In the genomic region with DNA sequence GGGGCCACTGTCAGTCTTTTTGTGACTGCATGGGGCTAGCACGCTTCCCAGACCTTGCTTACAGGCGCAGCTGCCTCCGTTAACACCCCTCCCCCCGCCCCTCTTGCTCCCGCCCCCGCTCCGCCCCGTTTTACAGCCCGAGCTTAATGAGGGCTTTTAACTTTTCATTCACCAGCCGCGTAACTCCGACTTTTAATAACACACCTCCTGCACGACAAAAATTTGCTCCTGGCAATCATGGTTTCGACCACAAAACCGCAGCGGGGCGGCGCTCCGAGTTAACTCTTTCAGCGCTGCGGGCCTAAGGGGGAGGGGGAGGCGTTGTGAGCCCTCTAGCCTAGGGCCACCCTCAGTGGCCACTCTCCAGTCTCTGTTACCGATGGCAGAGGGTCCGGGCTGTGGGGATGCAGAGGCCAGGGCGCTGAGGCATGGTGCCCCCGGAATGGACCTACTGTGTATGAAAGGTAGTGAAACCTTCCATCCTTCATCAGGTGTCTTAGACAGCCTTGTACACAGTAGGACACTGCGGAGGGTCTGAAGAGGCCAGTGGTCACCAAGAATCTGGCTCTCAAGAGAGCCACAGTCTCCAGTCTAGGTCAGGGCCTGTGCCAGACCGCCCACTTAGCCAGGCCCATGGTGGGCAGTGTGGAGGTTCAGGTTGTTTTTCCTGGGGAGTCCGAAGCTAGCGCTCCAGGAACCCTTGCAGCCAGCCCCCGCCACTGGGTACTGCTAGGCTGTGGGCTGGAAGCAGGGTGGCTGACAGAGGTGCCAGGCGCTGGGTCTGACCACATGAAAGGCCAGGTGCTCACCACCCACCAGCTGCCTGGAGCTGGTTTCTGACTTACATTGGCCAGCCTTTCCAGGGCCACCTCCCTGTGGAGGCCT, we compare ENCODE assay signal across 8 mouse cellular contexts. TPM values are rescaled to one million over a fixed set of nuclear protein-coding genes. Genes with fewer than 3 reads are reported as not detected.
DNase-seq lines count a peak whose midpoint lies in the region; ATAC-seq and TF ChIP-seq lines count a peak whose summit lies in the region.

No protein-coding gene starts in this region.

- H3K9me3 ChIP-seq in limb, embryonic 13.5 days: no peaks in the 10 kb centered on the region
- H3K9me3 ChIP-seq in midbrain, postnatal 0 days (ENCODE audit: low read length): no peaks in the 10 kb centered on the region

- H3K27ac ChIP-seq in left cerebral cortex, adult 2 months: no peak overlapping the region
- peak overlapping the region; percentile 61; the same call in 1 of the 2 replicates for H3K27ac ChIP-seq in limb, embryonic 13.5 days
- no peak overlapping the region for H3K27ac ChIP-seq in midbrain, postnatal 0 days (ENCODE audit: low read depth, low read length)

- peak overlapping the region; percentile 43 for H3K9ac ChIP-seq in limb, embryonic 13.5 days
- H3K9ac ChIP-seq in midbrain, postnatal 0 days (replicated peaks; ENCODE audit: low read length, poor library complexity, severe bottlenecking): no peak overlapping the region

- H3K4me2 ChIP-seq in limb, embryonic 13.5 days (replicated peaks): peak overlapping the region; percentile 62
- H3K4me2 ChIP-seq in midbrain, postnatal 0 days (ENCODE audit: low read depth, low read length, poor library complexity, severe bottlenecking): peak overlapping the region; percentile 54

- peaks cover 77% of the 10 kb centered on the region for H3K4me1 ChIP-seq in limb, embryonic 13.5 days
- peaks cover 3% of the 10 kb centered on the region; the same call in 1 of the 2 replicates for H3K4me1 ChIP-seq in midbrain, postnatal 0 days (ENCODE audit: insufficient read depth, low read length)

- H3K36me3 ChIP-seq in limb, embryonic 13.5 days: no peaks in the 10 kb centered on the region
- H3K36me3 ChIP-seq in midbrain, postnatal 0 days (ENCODE audit: insufficient read depth, low read length): no peaks in the 10 kb centered on the region

- DNase-seq in left cerebral cortex, adult 2 months (ENCODE audit: extremely low spot score in 1 of 2, low spot score in 2 of 2): no peak
- no peak for DNase-seq in left cerebral cortex, adult 11 months (ENCODE audit: low spot score)
- DNase-seq in midbrain, postnatal 0 days (ENCODE audit: low spot score): peak; percentile 43
- peak; percentile 71 for DNase-seq in thymus, postnatal 25 days
- DNase-seq in layer of hippocampus, postnatal 36 days: no peak

- intact Hi-C loops in left cerebral cortex, adult 2 months (cut with DNase I): no loop called here

- no peak for TF ChIP-seq CTCF in left cerebral cortex, adult 2 months (IDR thresholded peaks at IDR 0.05)
- TF ChIP-seq CTCF in midbrain, postnatal 0 days (IDR thresholded peaks at IDR 0.05): 0 out of 2 replicates have a peak, but pooled peaks have one; percentile 10

- peak overlapping the region; percentile 24 for H3K4me3 ChIP-seq in left cerebral cortex, adult 2 months
- H3K4me3 ChIP-seq in limb, embryonic 13.5 days: peak overlapping the region; percentile 35
- peak overlapping the region; percentile 39 for H3K4me3 ChIP-seq in midbrain, postnatal 0 days (ENCODE audit: low read depth, low read length)

- peak; percentile 20 for ATAC-seq in common myeloid progenitor, adult 5-6 weeks (replicated peaks; ENCODE audit: low read depth, poor library complexity, severe bottlenecking)
- ATAC-seq in hematopoietic stem cell, adult 5-6 weeks (replicated peaks in 1 of 2; ENCODE audit: insufficient read depth in 1 of 2, low FRiP score in 2 of 2, low TSS enrichment in 1 of 2, low read depth in 1 of 2, poor library complexity in 2 of 2, severe bottlenecking in 2 of 2): peak; percentile 20 to 34
- peak; percentile 62 for ATAC-seq in limb, embryonic 13.5 days (ENCODE audit: low FRiP score, low read depth)
- ATAC-seq in midbrain, postnatal 0 days (ENCODE audit: low FRiP score): 0 out of 2 replicates have a peak, but pooled peaks have one; percentile 21

- WGBS in limb, embryonic 13.5 days: 3% methylated on average over 32 of the region's 32 CpGs
- 14% methylated on average over 32 of the region's 32 CpGs for WGBS in midbrain, postnatal 0 days

- peaks cover 79% of the 10 kb centered on the region for H3K27me3 ChIP-seq in limb, embryonic 13.5 days
- peaks cover 10% of the 10 kb centered on the region; the same call in 1 of the 2 replicates for H3K27me3 ChIP-seq in midbrain, postnatal 0 days (ENCODE audit: insufficient read depth, low read length)

RNA-seq across cellular contexts. Expression of gene Grhl3, which starts 3.0 kb away (rescaled TPM):
- total RNA-seq in left cerebral cortex, adult 2 months (2021): 1 to 10 TPM in 1 of 2 experiments, under 1 TPM in 1; 0.86 to 1.5 TPM
- not detected in 2 replicates for total RNA-seq in common myeloid progenitor, adult 5-6 weeks (2017)
- not detected in 2 replicates for total RNA-seq in hematopoietic stem cell, adult 5-6 weeks (2017)
- polyA plus RNA-seq in limb, embryonic 13.5 days (2015; fragmentation: Nextera tagmentation; extraction: Ambion mirVana): 19.7 and 21.1 TPM in 2 replicates
- 1.6 and 2.7 TPM in 2 replicates for total RNA-seq in midbrain, postnatal 0 days (2014; rRNA removed)
- polyA plus RNA-seq in midbrain, postnatal 0 days (2015; fragmentation: Nextera tagmentation; extraction: Ambion mirVana): 1.5 and 1.7 TPM in 2 replicates
- under 1 TPM; 0.66 to 0.70 TPM for total RNA-seq in layer of hippocampus, postnatal 36 days (2021)

Comparison
In these comparisons a context has a peak if more than half of its experiments do, and no peak if none do; other contexts are left out.
1. DNase-seq: peak in midbrain, postnatal 0 days (single experiment) and thymus, postnatal 25 days (single experiment); none in left cerebral cortex, adult 2 months (0 of 2), left cerebral cortex, adult 11 months (single experiment) and layer of hippocampus, postnatal 36 days (0 of 2).
2. Peak in every context shown above with its lines, with median percentiles within 50 percentile points of each other: H3K4me3 ChIP-seq and ATAC-seq.